Mouse (Mus musculus) ES-CJ7 (cell line): ENCODE results near the gene Tut1.
A peak's percentile ranks its signal among the peaks of the same experiment; 100 is the strongest.

Source experiments
- DNase-seq: peaks from one replicate; pipeline ENCODE4 v3.0.0; 2011; ENCODE audit warnings: low read depth, low spot score

Tut1 gene

DNA sequence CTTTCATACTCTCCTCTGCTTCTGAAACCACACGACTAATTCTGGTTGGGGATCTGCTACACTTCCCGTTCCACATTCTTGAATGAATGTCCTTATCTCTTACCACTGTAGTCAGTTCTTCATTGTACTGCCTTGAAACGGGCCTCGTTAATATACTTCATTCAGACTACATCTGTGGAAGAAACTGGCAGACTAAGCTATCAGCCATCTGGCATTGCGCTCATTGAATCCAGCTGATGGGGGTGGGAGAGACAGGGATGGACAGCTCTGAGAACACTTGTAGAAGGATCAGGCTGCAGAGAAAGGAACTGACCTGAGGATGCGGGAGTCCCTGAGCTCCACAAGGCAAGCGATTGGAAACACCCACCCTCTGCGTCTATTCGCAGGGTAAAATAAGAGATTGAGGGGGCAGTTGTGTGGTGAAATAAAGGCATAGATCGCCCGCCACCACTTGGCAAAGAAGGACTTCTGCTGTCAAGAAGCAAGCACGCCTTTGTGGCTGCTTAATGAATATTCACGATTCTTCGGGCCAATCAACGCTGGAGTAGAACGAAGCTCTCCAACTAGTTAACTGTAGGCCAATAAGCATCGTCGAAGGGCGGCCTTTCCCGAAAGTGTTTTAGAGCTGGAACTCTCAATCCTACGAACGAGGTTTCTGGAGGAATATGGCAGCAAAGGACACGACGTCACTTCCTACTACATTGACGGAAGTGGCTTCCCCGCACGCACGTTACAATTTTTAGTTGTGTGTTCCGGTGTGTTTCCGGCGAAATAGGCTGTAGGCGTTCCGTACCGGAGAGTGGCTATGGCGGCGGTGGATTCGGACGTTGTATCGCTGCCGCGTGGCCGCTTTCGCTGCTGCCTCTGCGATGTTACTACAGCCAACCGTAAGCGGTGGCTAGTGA lies at the start of gene Tut1:
Gene Tut1, plus strand, starts transcription at position 713 of the 905 bp plus-strand sequence.
- DNase-seq, result peak; percentile 99

DNA sequence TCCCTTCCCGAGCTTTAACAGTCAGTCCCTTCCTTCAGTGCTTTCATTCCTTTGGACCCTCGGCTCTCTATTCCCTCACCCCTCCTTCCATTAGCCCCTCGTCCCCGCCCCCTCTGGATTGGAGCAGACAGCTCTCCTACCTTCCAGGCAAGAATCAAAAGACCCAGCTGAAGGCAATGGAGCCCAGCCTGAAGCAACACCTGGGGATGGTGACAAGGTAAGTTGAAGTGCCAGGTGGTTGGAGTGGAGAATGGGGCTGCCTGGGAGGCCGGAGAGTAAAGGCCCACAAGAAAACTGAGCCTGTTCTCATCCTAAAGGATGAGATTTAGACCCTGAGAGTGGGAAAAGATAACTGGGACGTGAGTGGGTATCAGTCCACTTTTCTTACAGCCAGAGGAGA lies 45.1 kb upstream of the Tut1 start:
- no peak for DNase-seq

DNA sequence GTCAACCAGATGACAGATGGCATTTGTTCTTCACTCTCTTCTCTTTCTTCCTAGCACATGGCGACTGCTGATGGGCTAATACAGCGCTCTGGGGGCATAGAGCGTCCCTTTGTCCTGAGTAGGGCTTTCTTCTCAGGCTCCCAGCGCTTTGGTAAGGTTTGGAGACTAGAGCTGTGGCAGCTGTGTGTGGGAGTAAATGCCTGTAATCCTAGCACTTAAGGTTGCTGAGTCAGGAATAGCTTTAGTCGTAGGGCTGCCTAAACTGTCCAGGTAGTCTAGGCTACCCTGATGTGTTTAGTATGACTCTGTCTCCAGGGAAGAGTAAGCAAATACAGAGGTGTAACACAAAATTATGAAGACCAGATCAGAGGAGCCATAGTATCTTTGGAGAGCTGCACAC lies 41.8 kb upstream of the Tut1 start:
- no peak for DNase-seq

DNA sequence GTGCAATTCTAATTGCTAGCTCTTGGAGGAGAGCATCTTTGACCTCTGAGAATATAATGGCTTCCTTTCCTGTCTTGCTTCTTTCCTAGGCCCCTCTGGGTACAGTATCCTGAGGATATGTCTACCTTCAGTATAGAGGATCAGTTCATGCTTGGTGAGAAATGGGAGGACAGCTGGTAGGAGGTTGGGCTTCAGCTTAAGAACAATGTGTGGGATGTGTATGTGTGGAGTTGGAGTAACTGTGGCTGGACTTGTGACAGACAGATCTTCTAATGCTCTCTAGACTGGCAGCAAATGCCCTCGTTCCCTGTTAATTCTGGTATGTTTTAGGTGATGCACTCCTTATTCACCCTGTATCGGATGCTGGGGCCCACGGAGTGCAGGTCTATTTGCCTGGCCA lies 39.4 kb upstream of the Tut1 start:
- DNase-seq, result no peak

DNA sequence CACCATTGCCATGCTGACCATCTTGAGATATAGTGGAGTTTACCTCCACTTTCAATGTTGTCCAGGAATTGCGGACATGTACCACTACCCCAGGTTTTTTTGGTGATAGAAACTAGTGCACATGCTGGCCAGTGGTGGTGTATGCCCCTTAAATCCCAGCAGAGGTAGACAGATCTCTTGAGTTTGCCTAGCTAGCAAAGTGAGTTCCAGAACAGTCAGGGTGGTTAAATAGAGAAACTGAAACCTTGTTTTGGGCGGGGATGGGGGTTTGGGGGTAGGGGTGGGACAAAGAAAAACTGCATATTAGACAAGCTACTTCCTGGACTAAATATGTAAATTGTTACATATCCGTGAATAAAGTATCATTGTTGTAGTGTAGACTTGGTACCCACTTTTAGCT lies 34.6 kb upstream of the Tut1 start:
- no peak for DNase-seq

DNA sequence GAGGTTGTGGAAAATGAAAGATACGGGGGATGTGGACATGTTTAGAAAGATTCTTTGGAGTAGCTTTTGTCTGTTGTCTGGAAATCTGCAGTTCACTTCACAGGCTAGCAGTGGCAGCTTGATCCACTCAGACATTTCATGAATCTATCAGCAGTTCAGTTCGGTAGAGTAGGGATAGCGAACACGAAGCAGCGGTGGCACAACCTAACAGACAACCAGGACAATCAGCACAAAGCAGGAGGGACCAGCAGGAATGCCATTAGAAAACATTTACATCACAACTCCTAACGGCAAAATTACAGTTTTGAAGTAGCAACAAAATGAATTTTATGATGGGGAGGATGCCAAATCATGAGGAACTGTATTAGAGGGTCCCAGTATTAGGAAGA lies 34.0 kb upstream of the Tut1 start:
- DNase-seq, result no peak

DNA sequence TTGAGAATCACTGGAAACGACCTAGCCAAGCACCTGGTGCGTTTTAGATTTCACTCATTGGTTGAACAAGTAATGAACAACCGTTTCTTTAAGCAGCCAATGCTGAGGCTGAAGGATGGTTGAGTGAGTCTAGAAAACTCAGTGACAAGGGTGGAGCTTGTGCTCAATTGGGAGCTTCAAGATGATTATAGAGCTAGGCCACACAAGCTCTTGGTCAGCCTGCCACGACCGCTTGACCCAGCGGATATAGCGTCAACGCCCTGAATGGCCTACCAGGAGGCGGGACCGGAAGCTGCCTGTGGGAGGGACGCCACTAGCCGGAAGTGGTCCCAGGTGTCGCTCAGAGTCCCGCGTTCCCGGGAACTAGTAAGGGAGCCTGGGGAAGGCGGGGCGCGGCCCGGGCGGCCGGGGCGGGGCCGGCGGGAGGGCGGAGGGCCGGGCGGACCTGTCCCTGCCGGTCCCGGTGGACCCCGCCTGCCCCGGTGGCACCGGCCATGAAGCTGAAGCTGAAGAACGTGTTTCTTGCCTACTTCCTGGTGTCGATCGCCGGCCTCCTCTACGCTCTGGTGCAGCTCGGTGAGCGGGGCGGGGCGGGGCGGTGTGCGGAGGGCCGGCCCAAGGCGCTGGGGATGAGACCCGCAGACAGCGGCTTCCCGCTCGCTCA lies 33.4 kb upstream of the Tut1 start, which contains the start of gene B3gat3:
Gene B3gat3, plus strand, starts transcription at position 302 of the 664 bp plus-strand sequence.
- DNase-seq, result peak; percentile 91

DNA sequence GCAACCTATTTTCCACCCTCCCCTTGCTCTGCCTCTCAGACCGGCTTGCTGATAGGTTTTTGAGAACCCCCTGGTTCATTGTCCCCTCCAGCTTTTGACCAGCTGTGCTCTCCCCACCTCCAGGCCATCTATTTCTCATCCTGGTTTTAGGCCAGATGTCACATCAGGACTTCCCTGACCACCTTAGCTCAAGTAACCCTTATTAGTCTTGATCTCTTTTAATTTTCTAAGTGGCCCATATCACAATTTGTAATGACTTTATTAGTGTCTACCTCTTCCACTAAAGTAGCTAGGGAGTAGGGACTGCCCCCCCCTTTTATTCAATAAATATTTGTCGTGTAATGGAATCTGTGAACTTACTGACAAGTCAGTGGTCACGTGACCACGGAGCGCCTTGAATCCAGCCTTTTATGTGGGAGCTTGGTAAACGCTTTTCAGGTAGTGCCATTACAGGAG lies 32.8 kb upstream of the Tut1 start:
- DNase-seq, result peak; percentile 67

DNA sequence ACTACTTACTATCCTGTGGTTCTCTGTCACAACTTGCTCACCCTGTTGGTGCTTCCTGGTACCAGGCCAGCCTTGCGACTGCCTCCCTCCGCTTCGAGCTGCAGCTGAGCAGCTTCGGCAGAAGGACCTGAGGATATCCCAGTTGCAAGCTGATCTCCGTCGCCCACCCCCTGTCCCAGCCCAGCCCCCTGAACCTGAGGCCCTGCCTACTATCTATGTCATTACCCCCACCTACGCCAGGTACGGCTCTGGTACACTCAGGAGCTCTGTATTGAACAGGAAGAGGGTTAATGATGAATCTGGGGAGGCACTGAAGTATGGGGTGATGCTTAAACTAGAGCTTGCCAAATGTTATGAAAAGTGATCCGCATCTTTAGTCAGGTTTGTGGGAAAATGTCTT lies 31.9 kb upstream of the Tut1 start:
- DNase-seq, result no peak

DNA sequence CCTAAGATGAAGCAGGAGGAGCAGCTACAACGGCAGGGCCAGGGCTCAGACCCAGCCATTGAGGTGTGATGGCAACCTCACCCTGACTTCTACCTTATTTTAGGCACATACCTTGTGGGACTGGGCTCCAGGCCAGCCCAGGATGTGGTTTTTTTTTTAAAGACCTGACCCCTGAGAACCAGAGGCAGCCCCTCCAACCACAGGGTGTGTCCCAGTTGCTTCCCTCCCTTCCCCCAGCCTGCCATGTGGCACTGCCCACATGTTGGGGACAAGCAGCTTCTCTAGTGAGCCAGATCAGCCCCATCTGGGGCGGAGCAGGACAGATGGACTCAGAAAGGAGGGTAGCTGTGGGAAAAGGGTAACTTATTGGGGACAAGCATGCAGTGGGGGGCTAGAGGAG lies 26.9 kb upstream of the Tut1 start:
- DNase-seq, result no peak

DNA sequence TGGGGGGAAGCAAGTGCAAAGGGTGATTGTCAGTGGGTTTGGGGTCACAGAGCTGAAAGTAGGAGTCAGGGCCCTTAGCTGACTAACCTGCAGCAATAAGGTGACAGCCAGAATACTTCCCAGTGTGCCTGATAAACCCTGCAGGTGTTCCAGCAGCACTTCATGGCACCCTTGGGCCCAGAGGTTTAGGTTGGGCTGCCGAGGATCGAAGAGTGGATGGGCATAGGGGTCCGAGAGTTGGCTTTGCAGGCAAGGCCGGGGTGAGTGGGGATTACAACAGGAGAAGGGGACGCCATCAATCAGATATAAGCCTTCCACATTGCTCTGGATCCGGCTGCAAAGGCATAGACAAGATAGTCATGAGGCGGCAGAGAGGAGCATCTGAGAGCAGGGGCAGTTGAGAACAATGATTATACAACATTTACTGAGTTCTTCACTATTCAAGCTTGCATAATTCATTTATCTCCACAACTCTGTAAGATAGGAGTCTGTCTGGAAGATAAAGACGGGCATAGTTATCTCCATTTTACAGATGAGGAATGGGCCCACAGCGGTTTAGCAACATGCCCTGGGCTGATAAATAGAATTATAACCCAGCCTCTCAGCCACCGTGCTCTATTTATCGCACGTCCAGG lies 25.6 kb upstream of the Tut1 start:
- no peak for DNase-seq

DNA sequence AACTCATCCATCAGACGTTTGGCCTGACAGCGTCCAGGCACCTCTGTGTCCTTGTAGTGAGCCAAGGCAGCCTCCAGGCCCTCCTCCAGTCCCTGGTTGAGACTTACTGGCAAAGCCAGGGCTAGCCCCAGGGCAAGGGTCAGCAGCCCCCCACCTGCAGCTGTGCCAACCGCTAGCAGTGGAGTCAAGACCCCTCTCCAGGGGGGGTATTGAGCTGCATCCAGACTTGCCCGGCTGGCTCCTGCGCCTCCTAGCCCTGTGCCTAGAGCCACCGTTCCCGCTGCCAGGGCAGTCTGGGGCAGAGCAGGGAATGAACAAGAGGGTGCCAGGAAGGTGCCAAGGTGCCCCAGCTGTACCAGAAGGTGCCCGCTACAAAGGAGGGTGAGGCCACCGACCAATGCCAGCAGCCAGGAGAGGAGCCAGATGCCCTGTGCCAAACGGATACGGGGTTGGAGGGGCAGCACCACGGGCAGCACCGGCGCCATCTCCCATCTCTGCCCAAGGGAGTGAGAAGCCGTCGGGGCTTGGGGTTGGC lies 24.9 kb upstream of the Tut1 start:
- DNase-seq, result no peak

DNA sequence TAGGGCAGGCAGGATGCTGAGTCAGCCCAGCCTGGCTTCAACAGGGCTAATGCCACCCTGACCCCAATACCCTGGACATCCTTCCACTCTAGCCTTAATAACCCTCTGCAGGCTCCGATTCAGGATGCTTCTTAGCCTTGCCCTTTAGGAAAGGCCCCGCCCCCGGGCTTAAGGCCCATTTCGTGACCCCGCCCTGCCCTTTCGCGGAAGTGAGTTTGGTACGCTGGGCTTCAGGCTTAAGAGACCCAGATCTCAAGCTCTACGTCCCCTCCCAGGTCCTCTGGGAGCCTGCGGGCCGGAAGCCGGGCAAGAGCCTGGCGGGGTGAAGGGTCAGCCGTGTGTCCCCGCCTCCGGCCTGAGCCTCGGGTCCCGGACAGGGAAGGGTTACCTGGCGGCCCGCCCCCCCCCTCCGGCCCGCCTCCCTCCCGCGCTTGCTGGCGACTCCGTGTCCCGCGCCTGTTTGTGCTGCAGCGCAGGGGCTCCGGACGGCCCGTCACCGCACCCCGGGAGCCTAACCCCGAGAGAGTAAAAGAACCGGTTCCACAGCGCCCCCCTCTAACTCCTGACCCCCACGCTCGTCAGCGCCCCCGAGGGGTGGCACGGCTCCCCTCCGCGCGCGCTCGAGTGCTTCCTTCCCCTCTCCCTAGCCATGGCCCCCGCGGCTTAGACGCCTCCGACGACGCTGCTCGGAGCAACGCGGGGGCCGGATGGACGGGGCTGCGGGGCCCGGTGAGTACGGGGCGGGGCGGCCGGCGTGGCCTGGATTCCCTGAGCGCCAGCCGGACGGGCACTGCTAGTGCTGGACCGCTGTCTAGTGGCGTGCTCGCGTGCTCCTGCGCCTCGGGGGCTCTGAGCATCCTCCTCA lies 24.2 kb upstream of the Tut1 start, which contains the start of the genes Rom1 and Eml3:
Gene Rom1, minus strand, starts transcription at position 133 of the 865 bp plus-strand sequence.
Gene Eml3, plus strand, starts transcription at position 329 of the 865 bp plus-strand sequence.
- peak; percentile 83 for DNase-seq

DNA sequence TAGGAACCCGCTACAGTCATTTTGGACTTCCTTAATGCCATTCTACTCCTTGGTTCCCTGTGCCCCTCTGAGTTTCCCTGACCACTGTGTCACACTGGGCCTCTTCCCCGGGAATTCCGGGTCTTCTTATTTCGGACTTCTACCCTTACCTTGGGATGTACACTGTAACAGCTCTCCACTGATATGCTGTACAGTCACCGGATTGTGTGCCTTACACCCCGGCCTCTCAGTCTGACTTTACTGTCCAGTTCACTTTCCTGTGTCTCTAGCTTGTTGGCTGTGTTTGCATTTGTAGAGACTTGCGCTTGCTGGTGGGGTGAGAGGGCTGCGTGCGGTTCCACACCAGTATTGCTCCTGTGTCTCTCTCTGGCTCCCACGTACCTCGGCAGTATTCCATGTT lies 23.5 kb upstream of the Tut1 start:
- no peak for DNase-seq

DNA sequence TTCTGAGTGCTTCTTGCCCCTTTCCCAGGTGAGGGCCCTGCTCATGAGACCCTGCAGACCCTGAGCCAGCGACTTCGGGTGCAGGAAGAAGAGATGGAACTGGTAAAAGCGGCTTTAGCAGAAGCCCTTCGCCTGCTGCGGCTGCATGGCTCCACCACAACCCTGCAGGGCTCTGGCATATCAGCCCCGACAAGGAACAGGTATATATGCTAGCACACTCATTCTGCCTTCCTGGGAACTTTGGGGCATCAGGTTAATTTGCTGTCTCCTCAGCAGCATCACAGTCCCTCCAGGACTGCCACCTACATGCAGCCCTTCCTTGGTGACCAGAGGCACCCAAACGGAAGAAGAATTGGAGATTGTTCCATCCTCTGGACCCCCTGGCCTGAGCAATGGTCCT lies 22.9 kb upstream of the Tut1 start:
- DNase-seq, result no peak

DNA sequence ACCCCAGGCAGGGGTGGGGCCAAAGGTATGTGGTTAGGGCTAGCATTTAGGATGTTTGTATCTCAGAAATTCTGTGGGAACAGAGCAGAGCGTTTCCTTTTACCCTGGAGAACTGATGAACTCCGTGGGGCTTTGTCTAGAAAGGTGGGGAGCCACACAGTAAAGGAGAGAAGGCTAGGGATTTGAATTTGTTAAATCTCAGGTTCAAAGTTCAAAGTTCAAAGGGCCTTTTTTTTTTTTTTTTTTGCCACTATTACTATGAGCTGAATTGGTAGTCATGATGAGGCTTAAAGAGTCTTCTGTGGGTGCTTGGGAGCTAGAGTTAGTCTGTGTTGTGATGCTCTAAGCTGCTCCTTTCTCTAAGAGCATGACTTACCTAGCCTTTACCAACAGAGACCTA lies 16.9 kb upstream of the Tut1 start:
- no peak for DNase-seq

DNA sequence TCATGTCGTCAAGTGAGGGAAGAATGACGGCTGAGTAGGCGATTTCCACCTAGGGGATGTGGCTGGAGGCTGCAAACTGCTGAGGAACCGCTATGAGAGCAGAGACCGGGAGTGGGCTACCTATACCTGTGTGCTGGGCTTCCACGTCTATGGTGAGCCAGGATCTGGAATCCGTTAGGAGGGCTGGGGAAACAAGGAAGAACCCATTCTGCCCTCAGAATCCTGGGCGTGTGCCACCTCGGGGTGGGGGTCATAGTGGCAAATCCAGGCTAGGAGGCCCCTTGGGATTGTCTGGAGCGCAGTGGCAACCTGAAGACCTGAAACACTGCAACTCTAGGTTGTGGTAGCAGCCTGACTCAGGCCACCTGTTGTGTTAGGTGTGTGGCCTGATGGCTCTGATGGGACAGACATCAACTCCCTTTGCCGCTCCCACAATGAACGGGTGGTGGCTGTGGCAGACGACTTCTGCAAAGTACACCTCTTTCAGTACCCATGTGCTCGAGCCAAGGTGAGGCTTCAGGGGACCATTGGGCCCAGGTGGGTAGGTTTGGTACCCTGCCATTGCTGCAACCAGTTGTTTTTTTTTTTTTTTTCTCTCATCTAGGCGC lies 13.0 kb upstream of the Tut1 start:
- peak; percentile 55 for DNase-seq

DNA sequence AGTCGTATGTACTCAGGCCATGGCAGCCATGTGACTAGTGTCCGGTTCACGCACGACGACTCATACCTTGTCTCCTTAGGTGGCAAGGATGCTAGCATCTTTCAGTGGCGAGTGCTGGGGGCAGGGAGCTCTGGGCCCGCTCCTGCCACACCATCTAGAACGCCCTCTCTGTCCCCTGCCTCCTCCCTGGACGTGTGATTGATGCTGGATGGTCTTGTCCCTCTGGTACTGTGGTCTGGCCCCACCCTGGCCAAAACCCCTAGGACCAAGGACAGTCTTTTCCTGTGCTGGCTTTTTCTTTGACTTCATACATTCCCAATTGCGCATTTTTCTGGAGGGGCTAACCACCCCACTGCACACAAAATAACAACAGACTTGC lies 12.5 kb upstream of the Tut1 start:
- no peak for DNase-seq

DNA sequence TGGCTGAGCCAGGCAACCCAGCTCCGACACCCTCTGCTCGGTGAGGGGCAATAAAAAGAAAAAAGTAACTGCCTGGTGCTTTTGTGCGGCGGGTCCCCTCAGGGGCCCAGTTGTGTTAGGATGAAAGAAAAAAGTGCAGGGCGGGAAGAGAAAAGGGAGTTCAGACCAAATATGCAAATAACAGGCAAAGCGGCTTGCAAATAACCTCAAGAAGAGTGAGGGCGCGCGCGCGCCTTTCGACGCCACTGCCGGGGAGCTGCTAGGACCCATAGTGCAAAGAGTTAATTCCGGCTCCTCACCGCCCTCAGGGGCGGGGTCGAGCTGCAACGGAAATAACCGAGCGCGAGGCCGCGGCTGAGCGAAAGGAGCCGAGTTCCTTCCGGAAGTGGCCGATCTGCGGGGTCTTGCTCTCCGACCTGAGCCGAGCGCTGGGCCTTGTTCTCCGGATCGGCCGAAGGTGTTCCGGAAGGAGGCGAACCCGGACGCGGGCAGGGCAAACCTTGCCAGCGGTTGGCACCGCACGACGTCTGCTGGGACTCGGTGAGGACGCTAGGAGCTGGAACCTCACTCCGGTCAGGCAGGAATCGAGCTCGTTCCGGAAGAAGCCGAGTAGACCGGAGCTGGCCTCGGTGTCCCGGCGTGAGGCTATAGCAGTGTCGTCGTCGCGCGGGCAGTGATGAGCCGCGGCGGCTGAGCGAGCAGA lies 12.0 kb upstream of the Tut1 start, which contains the start of gene Mta2:
Gene Mta2, plus strand, starts transcription at position 361 of the 703 bp plus-strand sequence.
- DNase-seq, result peak; percentile 95
